Mouse (Mus musculus): ENCODE measurements around the gene Rxfp4.

The Rxfp4 gene

DNA sequence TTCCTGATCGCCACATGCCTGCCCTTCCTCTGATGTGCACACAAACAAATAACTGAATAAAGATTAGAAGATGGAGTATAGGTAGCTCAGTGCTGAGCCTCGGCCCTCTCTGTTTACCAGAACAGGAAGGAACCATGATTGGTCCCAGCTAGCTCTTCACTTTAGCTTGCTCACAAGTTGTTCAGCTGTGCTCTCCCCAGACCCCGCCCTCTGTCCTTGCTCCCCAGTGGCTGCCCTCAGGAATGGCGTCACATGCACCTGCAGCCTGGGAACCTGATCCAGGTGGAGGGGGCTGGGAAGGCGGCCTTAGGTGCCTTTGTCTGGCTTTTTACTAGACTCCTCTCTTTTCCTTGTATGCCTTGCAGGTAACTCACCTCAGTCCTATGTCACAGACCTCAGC, 37.8 kb downstream of the Rxfp4 start:
- in situ Hi-C loops (cut with MboI; ENCODE audit: low sequenced_read_pairs) = no loop called here

DNA sequence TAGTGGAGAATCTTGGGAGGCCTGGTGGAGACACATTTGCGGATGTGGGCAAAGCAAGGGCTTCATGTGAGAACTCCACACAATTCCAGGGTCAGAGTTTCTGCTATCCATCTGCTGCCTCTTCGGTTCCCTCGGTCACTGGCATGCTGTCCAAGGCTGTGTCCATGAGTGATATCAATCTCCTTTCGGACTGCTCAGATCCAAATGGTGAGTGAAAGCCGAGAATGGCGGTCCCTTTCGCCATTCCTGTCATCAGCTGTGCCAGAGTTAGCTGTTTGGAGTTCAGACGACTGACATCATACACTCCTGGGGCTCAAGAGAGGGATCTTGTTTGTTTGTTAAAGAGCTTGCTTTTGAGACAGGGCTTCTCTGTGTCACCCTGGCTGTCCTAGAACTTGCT, 38.5 kb downstream of the Rxfp4 start:
- in situ Hi-C loops (cut with MboI; ENCODE audit: low sequenced_read_pairs) = no loop called here

DNA sequence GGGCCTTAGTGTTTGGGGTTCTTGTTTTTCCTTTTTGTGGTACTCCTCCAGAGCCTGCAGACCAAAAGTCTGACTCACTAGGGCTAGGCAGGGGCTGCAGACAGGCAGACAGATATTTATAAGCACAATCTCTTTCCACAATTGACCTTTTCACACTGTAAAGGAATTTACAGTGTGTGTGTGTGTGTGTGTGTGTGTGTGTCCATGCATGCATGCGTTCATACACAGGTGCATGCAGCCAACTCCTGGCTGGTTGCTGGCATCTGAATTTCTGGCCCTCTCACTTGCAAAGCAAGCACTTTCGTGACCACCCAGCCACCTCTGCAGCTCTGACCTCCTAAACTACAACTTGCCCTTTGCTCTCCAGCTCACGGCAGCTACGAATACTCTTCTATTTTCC, 43.9 kb downstream of the Rxfp4 start:
- in situ Hi-C loops (cut with MboI; ENCODE audit: low sequenced_read_pairs) = loop anchor here (5.0 kb wide), 1 partner anchor 33 kb away; no protein-coding TSS in a partner anchor

DNA sequence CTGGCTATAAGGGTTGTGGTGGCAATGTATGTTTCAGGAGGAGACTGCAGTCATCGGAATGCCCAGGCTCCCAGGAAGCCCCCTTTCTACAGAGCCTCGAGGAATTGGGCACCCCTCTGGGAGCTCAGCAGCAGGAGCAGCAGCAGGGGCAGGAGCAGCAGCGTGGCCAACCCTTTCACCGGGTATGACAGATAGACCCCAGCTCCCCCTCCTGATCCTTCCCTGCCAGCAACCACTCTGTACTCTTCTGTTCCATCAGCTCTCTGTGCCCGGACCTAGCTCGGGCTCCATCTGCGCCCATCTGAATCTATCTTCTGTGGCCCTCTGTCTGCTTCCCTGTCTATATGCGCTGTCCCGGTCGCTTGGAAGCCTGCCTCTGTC, 45.2 kb downstream of the Rxfp4 start:
- in situ Hi-C loops (cut with MboI; ENCODE audit: low sequenced_read_pairs) = loop anchor here (5.0 kb wide), 1 partner anchor 35 kb away; no protein-coding TSS in a partner anchor

DNA sequence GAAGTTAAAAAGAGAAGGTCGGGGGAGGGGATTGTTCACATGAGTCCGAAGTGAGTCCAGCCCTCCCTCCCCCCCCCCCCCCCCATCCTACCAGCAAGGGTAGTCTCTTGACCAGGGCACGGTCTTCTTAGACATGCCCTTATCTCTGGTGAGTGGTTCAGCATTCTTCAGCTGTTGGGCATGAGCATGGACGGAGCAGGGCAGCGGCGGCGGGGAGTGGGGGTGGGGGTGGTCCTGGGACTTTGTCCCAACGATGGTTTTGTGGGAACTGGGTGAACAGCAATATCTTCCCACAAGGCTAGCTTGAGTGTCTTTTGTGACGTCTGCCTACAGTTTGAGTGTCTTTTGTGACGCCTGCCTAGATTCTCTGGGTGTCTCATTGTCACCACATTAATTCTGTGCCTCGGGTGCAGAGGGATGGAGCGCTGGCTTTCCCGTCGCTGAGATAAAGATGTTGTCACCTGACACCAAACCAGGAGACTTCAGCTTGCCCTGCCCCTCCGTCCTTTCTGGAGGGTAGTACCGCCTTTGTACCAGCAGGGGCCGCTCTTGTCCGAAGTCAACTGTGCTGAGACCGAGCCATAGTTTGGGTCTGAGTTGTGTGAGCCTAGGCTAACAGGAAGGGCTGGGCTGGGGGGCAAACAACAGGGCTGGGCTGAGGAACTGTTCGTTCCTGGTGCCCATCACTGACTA, 45.7 kb downstream of the Rxfp4 start:
- in situ Hi-C loops (cut with MboI; ENCODE audit: low sequenced_read_pairs) = loop anchor here (5.0 kb wide), 1 partner anchor 35 kb away; no protein-coding TSS in a partner anchor

DNA sequence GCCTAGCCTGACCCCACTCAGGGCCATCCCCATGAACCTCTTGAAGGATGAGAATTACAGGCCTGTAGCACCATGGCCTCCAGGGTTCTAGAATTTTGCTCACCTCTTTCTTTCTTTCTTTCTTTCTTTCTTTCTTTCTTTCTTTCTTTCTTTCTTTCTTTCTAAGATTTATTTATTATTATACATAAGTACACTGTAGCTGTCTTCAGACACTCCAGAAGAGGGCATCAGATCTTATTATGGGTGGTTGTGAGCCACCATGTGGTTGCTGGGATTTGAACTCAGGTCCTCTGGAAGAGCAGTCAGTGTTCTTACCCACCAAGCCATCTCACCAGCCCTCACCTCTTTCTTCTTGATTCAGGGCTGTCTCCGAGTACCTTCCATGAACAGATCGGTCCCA, 47.3 kb downstream of the Rxfp4 start, which contains the start of gene Arhgef2:
Arhgef2 (plus strand) TSS at position 301 of the 400 bp plus-strand sequence.
- in situ Hi-C loops (cut with MboI; ENCODE audit: low sequenced_read_pairs) = loop anchor here (5.0 kb wide), 1 partner anchor 37 kb away; no protein-coding TSS in a partner anchor

DNA sequence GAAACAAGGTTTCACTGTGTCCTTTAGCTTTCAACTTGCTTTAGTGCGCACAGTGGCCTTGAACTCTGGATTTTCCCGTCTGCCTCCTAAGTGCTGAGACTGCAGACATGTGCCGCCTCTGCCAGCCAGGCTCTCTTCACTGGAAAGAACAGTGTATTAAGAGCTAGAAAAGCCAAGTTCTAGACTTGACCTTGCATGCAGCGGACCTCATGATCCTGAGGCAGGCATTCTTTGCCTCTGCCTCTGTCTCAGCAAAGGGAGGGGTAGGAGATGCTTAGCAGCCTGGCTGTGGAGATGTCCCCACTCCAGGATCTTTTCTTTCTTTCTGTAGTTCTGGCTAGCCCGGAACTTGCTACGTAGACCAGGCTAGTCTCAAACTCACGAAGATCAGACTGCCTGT, 48.1 kb downstream of the Rxfp4 start:
- in situ Hi-C loops (cut with MboI; ENCODE audit: low sequenced_read_pairs) = loop anchor here (5.0 kb wide), 1 partner anchor 37 kb away; no protein-coding TSS in a partner anchor

DNA sequence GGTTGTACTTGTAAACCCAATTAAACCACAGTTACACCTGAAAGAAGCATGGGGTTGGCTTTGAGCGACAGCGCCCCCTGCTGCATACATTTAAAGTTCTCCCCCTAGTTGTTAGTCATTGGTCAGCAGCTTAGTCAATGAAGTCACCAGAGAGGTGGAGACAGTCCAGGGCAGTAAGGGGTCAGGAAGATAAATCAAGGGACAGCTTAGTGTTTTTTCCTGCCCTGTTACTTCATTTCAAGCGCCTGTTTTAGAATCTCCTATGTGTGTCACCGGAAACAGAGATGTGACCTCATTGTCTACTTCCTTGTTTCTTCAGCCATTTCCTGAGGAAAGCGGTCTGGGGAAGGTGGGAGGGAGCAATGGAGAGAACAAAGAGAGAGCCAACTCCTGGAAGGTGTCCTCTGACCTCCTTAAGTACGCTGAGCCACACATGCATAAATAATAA, 49.2 kb downstream of the Rxfp4 start:
- in situ Hi-C loops (cut with MboI; ENCODE audit: low sequenced_read_pairs) = no loop called here

DNA sequence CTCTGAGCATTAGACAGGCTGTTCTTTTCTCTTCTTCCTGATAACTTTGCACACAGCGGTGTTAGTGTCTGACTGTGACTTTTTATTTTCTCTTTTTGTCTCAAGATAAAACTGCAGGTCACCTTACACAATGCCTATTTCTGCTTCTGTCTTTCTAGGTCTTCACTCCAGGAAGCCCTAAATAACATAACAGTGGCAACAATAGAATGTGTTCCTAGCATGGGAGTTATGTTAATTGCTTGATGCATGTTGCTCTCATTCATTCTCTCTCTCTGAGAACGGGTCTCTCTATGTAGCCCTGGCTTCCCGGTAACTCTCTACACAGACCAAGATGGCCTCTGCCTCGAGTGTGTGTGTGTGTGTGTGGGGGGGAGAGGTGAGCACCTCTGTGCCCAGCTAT, 50.5 kb downstream of the Rxfp4 start:
- in situ Hi-C loops (cut with MboI; ENCODE audit: low sequenced_read_pairs) = no loop called here

All from CH12F3 (cell line).